Mouse (Mus musculus): ENCODE results near the gene Gm20388. TPM values are rescaled to one million over a fixed set of nuclear protein-coding genes. Genes with fewer than 3 reads are reported as not detected.

The Gm20388 gene
- polyA plus RNA-seq, 1 experiment from 2014 or later: 12.4 TPM

GRCm38 (mm10) chr8:120747286-120747685 is 836.6 kb downstream of the Gm20388 start:
- Histone ChIP-seq H3K27ac (ENCODE audit: low read depth, low read length) (no peak overlapping the region), H3K4me2 (ENCODE audit: low read length) (no peak overlapping the region), H3K36me3 (ENCODE audit: control insufficient read depth, insufficient read depth, low read length) (no peaks in the 10 kb centered on the region), H3K27me3 (replicated peaks; ENCODE audit: control insufficient read depth, insufficient read depth, low read length) (no peaks in the 10 kb centered on the region), H3K9ac (ENCODE audit: low read depth, low read length) (no peak overlapping the region), H3K4me1 (ENCODE audit: control insufficient read depth, insufficient read depth, low read depth, low read length) (no peaks in the 10 kb centered on the region), H3K4me3 (ENCODE audit: low read length) (no peak overlapping the region), H3K9me3 (ENCODE audit: control insufficient read depth, low read length) (no peaks in the 10 kb centered on the region)
- WGBS: 74% methylated on average over 7 of the region's 7 CpGs
- no peak for ATAC-seq

GRCm38 (mm10) chr8:120750616-120751015 is 840.0 kb downstream of the Gm20388 start:
- H3K4me3 ChIP-seq (ENCODE audit: low read length): no peak overlapping the region
- H3K27me3 ChIP-seq (replicated peaks; ENCODE audit: control insufficient read depth, insufficient read depth, low read length): no peaks in the 10 kb centered on the region
- 85% methylated on average over 9 of the region's 9 CpGs for WGBS
- H3K9ac ChIP-seq (ENCODE audit: low read depth, low read length): no peak overlapping the region
- H3K36me3 ChIP-seq (ENCODE audit: control insufficient read depth, insufficient read depth, low read length): no peaks in the 10 kb centered on the region
- H3K4me2 ChIP-seq (ENCODE audit: low read length): no peak overlapping the region
- no peak for ATAC-seq
- no peaks in the 10 kb centered on the region for H3K9me3 ChIP-seq (ENCODE audit: control insufficient read depth, low read length)
- no peak overlapping the region for H3K27ac ChIP-seq (ENCODE audit: low read depth, low read length)
- no peaks in the 10 kb centered on the region for H3K4me1 ChIP-seq (ENCODE audit: control insufficient read depth, insufficient read depth, low read depth, low read length)

- Histone ChIP-seq H3K4me3 (ENCODE audit: low read length) (no peak overlapping the region), H3K9ac (ENCODE audit: low read depth, low read length) (no peak overlapping the region), H3K27ac (ENCODE audit: low read depth, low read length) (no peak overlapping the region), H3K4me1 (ENCODE audit: control insufficient read depth, insufficient read depth, low read depth, low read length) (no peaks in the 10 kb centered on the region), H3K36me3 (ENCODE audit: control insufficient read depth, insufficient read depth, low read length) (no peaks in the 10 kb centered on the region), H3K9me3 (ENCODE audit: control insufficient read depth, low read length) (no peaks in the 10 kb centered on the region), H3K27me3 (replicated peaks; ENCODE audit: control insufficient read depth, insufficient read depth, low read length) (no peaks in the 10 kb centered on the region), H3K4me2 (ENCODE audit: low read length) (no peak overlapping the region)
- 74% methylated on average over 21 of the region's 21 CpGs for WGBS
- ATAC-seq: no peak
Measured at GRCm38 (mm10) chr8:120751226-120752081, 840.8 kb downstream of the Gm20388 start.

GRCm38 (mm10) chr8:120752082-120752452 is 841.4 kb downstream of the Gm20388 start:
- Histone ChIP-seq H3K9ac (ENCODE audit: low read depth, low read length) (no peak overlapping the region), H3K27ac (ENCODE audit: low read depth, low read length) (no peak overlapping the region), H3K27me3 (replicated peaks; ENCODE audit: control insufficient read depth, insufficient read depth, low read length) (no peaks in the 10 kb centered on the region), H3K9me3 (ENCODE audit: control insufficient read depth, low read length) (no peaks in the 10 kb centered on the region), H3K36me3 (ENCODE audit: control insufficient read depth, insufficient read depth, low read length) (no peaks in the 10 kb centered on the region), H3K4me2 (ENCODE audit: low read length) (no peak overlapping the region), H3K4me1 (ENCODE audit: control insufficient read depth, insufficient read depth, low read depth, low read length) (no peaks in the 10 kb centered on the region), H3K4me3 (ENCODE audit: low read length) (no peak overlapping the region)
- WGBS: 22% methylated on average over 12 of the region's 12 CpGs
- ATAC-seq: no peak

- ATAC-seq: no peak
- Histone ChIP-seq H3K36me3 (ENCODE audit: control insufficient read depth, insufficient read depth, low read length) (no peaks in the 10 kb centered on the region), H3K4me3 (ENCODE audit: low read length) (no peak overlapping the region), H3K4me2 (ENCODE audit: low read length) (no peak overlapping the region), H3K4me1 (ENCODE audit: control insufficient read depth, insufficient read depth, low read depth, low read length) (no peaks in the 10 kb centered on the region), H3K27ac (ENCODE audit: low read depth, low read length) (no peak overlapping the region), H3K9me3 (ENCODE audit: control insufficient read depth, low read length) (no peaks in the 10 kb centered on the region), H3K27me3 (replicated peaks; ENCODE audit: control insufficient read depth, insufficient read depth, low read length) (no peaks in the 10 kb centered on the region), H3K9ac (ENCODE audit: low read depth, low read length) (no peak overlapping the region)
- WGBS: 94% methylated on average over 22 of the region's 22 CpGs
Measured at GRCm38 (mm10) chr8:120753476-120753875, 842.8 kb downstream of the Gm20388 start.

GRCm38 (mm10) chr8:120755306-120756297 is 845.0 kb downstream of the Gm20388 start:
- no peaks in the 10 kb centered on the region for H3K4me1 ChIP-seq (ENCODE audit: control insufficient read depth, insufficient read depth, low read depth, low read length)
- no peaks in the 10 kb centered on the region for H3K36me3 ChIP-seq (ENCODE audit: control insufficient read depth, insufficient read depth, low read length)
- no peak overlapping the region for H3K9ac ChIP-seq (ENCODE audit: low read depth, low read length)
- H3K4me2 ChIP-seq (ENCODE audit: low read length): no peak overlapping the region
- H3K9me3 ChIP-seq (ENCODE audit: control insufficient read depth, low read length): no peaks in the 10 kb centered on the region
- no peaks in the 10 kb centered on the region for H3K27me3 ChIP-seq (replicated peaks; ENCODE audit: control insufficient read depth, insufficient read depth, low read length)
- no peak overlapping the region for H3K27ac ChIP-seq (ENCODE audit: low read depth, low read length)
- 34% methylated on average over 19 of the region's 19 CpGs for WGBS
- H3K4me3 ChIP-seq (ENCODE audit: low read length): no peak overlapping the region
- ATAC-seq: no peak

GRCm38 (mm10) chr8:120758005-120758404 is 847.4 kb downstream of the Gm20388 start:
- Histone ChIP-seq H3K4me3 (ENCODE audit: low read length) (no peak overlapping the region), H3K27ac (ENCODE audit: low read depth, low read length) (no peak overlapping the region), H3K4me2 (ENCODE audit: low read length) (no peak overlapping the region), H3K9me3 (ENCODE audit: control insufficient read depth, low read length) (no peaks in the 10 kb centered on the region), H3K27me3 (replicated peaks; ENCODE audit: control insufficient read depth, insufficient read depth, low read length) (no peaks in the 10 kb centered on the region), H3K4me1 (ENCODE audit: control insufficient read depth, insufficient read depth, low read depth, low read length) (no peaks in the 10 kb centered on the region), H3K9ac (ENCODE audit: low read depth, low read length) (no peak overlapping the region), H3K36me3 (ENCODE audit: control insufficient read depth, insufficient read depth, low read length) (no peaks in the 10 kb centered on the region)
- ATAC-seq: no peak
- 61% methylated on average over 4 of the region's 4 CpGs for WGBS

GRCm38 (mm10) chr8:120759847-120760246 is 849.2 kb downstream of the Gm20388 start:
- Histone ChIP-seq H3K4me1 (ENCODE audit: control insufficient read depth, insufficient read depth, low read depth, low read length) (no peaks in the 10 kb centered on the region), H3K9me3 (ENCODE audit: control insufficient read depth, low read length) (no peaks in the 10 kb centered on the region), H3K9ac (ENCODE audit: low read depth, low read length) (no peak overlapping the region), H3K27ac (ENCODE audit: low read depth, low read length) (no peak overlapping the region), H3K4me3 (ENCODE audit: low read length) (no peak overlapping the region), H3K4me2 (ENCODE audit: low read length) (no peak overlapping the region), H3K27me3 (replicated peaks; ENCODE audit: control insufficient read depth, insufficient read depth, low read length) (no peaks in the 10 kb centered on the region), H3K36me3 (ENCODE audit: control insufficient read depth, insufficient read depth, low read length) (no peaks in the 10 kb centered on the region)
- no peak for ATAC-seq
- 86% methylated on average over 6 of the region's 6 CpGs for WGBS
